Mouse (Mus musculus) kidney, postnatal 0 days (tissue): ENCODE data around the gene Rpl12. TPM values are rescaled to one million over a fixed set of nuclear protein-coding genes. Genes with fewer than 3 reads are reported as not detected.

Experiments used
- ATAC-seq: fragments of 200-750 bp; cut with Nextera tagmentation; replicated peaks from 2 replicates; pipeline ENCODE4 v1.8.0; 2017; ENCODE audit warnings: low read depth, moderate number of reproducible peaks, moderate TSS enrichment, moderate library complexity; ENCODE audit not compliant: low FRiP score
- DNase-seq: peaks from one replicate; pipeline ENCODE4 v3.0.0-alpha.2; 2016; ENCODE audit warnings: low spot score
- H3K27ac ChIP-seq: fragments of 300-500 bp; sonication (generic); 2 replicates; pipeline ENCODE4 v1.5.1; 2014; ENCODE audit warnings: mild to moderate bottlenecking
- H3K27me3 ChIP-seq: fragments of 300-500 bp; sonication (generic); 2 replicates; pipeline ENCODE4 v1.6.1; 2014; ENCODE audit warnings: low read length, mixed read lengths; ENCODE audit not compliant: insufficient read depth
- H3K36me3 ChIP-seq: fragments of 300-500 bp; sonication (generic); 2 replicates; pipeline ENCODE4 v1.6.1; 2014; ENCODE audit warnings: low read length, mixed read lengths; ENCODE audit not compliant: insufficient read depth
- H3K4me1 ChIP-seq: fragments of 300-500 bp; sonication (generic); replicated peaks from 2 replicates; pipeline ENCODE4 v1.6.1; 2014; ENCODE audit warnings: antibody characterized with exemption, low read length, mixed read lengths; ENCODE audit not compliant: insufficient read depth
- H3K4me2 ChIP-seq: fragments of 300-500 bp; sonication (generic); 2 replicates; pipeline ENCODE4 v1.6.1; 2014; ENCODE audit warnings: mild to moderate bottlenecking, low read length, moderate library complexity, mixed read lengths
- H3K4me3 ChIP-seq: fragments of 300-500 bp; sonication (generic); replicated peaks from 2 replicates; pipeline ENCODE4 v1.5.1; 2014; ENCODE audit warnings: low read depth, low read length
- H3K9ac ChIP-seq: fragments of 300-500 bp; sonication (generic); 2 replicates; pipeline ENCODE4 v1.6.1; 2014; ENCODE audit warnings: low read depth, low read length
- H3K9me3 ChIP-seq: fragments of 300-500 bp; sonication (generic); replicated peaks from 2 replicates; pipeline ENCODE4 v1.6.1; 2016; ENCODE audit warnings: low read length, inconsistent platforms, mixed read lengths
- CTCF ChIP-seq: IDR thresholded peaks from 2 replicates; pipeline ENCODE4 v1.5.1; 2016; ENCODE audit warnings: antibody characterized with exemption, low read depth, mild to moderate bottlenecking, moderate library complexity
- WGBS: fragments of 180-500 bp; shearing (Covaris S2); extraction: QIAGEN DNeasy Blood & Tissue Kit; methylation state at CpG from one replicate; pipeline ENCODE4 v1.1.7; 2014; 5-methylcytosine and 5-hydroxymethylcytosine counted together
- polyA plus RNA-seq: library from polyadenylated mRNA; unstranded; fragments of >200 nt; fragmentation: Nextera tagmentation; extraction: Ambion mirVana; gene quantifications from 2 replicates; pipeline ENCODE4 v1.2.1, GENCODE M21; 2015

Gene Rpl12
- polyA plus RNA-seq, 1 experiment from 2014 or later: 195 TPM

DNA sequence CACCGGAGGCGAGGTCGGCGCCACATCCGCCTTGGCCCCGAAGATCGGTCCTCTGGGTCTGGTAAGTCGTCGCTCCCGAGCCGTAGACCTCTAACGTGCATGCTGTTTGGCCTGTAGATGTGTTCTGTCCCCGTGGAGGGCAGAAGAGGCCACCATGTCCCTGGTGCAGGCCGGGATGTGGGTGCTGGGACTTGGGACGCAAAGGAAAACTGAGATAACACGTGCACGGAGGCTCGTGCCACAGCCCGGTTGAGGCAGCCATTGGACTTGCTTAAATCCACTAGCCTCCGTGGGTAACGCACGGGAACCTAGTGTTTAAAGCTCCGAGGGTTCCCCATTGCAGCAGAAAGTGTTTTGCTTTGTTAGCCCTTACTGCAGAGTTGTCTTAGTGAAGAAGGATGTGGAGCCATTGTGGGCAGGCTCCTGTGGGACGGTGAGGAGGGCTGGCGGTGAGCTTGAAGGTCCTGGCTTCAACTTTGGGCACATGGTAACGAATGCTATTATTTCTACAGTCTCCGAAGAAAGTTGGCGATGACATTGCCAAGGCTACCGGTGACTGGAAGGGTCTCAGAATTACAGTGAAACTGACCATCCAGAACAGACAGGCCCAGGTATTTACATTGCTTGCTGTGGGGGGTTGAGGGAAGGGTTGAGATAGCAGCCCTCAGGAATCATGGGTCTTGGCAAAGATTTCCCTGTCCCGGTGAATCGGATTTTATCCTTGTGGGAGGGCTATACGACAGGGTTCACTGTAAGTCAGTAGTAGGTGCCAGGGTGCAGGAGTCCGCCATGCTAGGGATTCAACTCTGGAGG, 909 bp downstream of the Rpl12 start:
- H3K4me1 ChIP-seq: peaks cover 8% of the 10 kb centered on the region
- peak overlapping the region; percentile 90 for H3K27ac ChIP-seq
- under 1% methylated on average over 33 of the region's 33 CpGs for WGBS
- peak overlapping the region; percentile 72 for H3K4me2 ChIP-seq
- H3K9ac ChIP-seq: peak overlapping the region; percentile 92
- ATAC-seq (no peak), DNase-seq (no peak)
- peaks cover 20% of the 10 kb centered on the region; the same call in 1 of the 2 replicates for H3K36me3 ChIP-seq
- no peak for TF ChIP-seq CTCF
- H3K9me3 ChIP-seq: no peaks in the 10 kb centered on the region
- peak overlapping the region; percentile 70 for H3K4me3 ChIP-seq
- H3K27me3 ChIP-seq: no peaks in the 10 kb centered on the region

DNA sequence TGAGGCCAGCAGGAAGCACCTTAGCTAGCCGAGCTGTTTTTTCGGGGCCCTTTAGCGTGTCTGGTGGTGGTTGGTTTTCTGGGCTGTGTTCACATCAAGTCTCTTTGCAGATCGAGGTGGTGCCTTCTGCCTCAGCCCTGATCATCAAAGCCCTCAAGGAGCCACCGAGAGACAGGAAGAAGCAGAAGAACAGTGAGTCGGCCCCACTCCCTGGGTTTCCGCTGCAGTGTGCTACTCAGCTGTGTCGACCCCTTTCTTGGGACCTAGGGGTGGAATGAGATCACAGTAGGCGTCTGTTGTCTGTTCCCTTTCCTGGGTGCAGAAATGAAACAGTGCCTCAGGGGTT, 1.5 kb downstream of the Rpl12 start:
- 3% methylated on average over 9 of the region's 9 CpGs for WGBS

GRCm38 (mm10) chr2:32963544-32963943, 2.2 kb downstream of the Rpl12 start:
- no peaks in the 10 kb centered on the region for H3K27me3 ChIP-seq
- no peak for TF ChIP-seq CTCF
- DNase-seq: no peak
- H3K4me1 ChIP-seq: peaks cover 12% of the 10 kb centered on the region
- no peak for ATAC-seq
- H3K9ac ChIP-seq: peak overlapping the region; percentile 92; the same call in 1 of the 2 replicates
- 57% methylated on average over 4 of the region's 4 CpGs for WGBS
- peaks cover 20% of the 10 kb centered on the region; the same call in 1 of the 2 replicates for H3K36me3 ChIP-seq
- no peaks in the 10 kb centered on the region for H3K9me3 ChIP-seq
- H3K4me3 ChIP-seq: peak overlapping the region; percentile 70
- H3K4me2 ChIP-seq: peak overlapping the region; percentile 72
- H3K27ac ChIP-seq: no peak overlapping the region

More for the DNA sequence above, 1.5 kb downstream of the Rpl12 start:
- Histone ChIP-seq H3K9me3 (no peaks in the 10 kb centered on the region), H3K4me3 (peak overlapping the region; percentile 70), H3K27ac (peak overlapping the region; percentile 90; the same call in 1 of the 2 replicates), H3K4me1 (peaks cover 12% of the 10 kb centered on the region), H3K9ac (peak overlapping the region; percentile 92), H3K36me3 (peaks cover 20% of the 10 kb centered on the region; the same call in 1 of the 2 replicates), H3K27me3 (no peaks in the 10 kb centered on the region), H3K4me2 (peak overlapping the region; percentile 72)
- no peak for DNase-seq
- no peak for ATAC-seq
- no peak for TF ChIP-seq CTCF

GRCm38 (mm10) chr2:32963981-32964380, 2.6 kb downstream of the Rpl12 start:
- Histone ChIP-seq H3K27ac (no peak overlapping the region), H3K4me2 (peak overlapping the region; percentile 72; the same call in 1 of the 2 replicates), H3K9me3 (no peaks in the 10 kb centered on the region), H3K4me3 (no peak overlapping the region), H3K9ac (no peak overlapping the region), H3K36me3 (peaks cover 20% of the 10 kb centered on the region; the same call in 1 of the 2 replicates), H3K27me3 (no peaks in the 10 kb centered on the region), H3K4me1 (peaks cover 12% of the 10 kb centered on the region)
- ATAC-seq (no peak), DNase-seq (no peak)
- WGBS: 64% methylated on average over 1 of the region's 1 CpGs
- TF ChIP-seq CTCF: no peak

GRCm38 (mm10) chr2:32964659-32965457, 3.5 kb downstream of the Rpl12 start:
- Histone ChIP-seq H3K4me3 (no peak overlapping the region), H3K4me1 (peaks cover 12% of the 10 kb centered on the region), H3K27ac (no peak overlapping the region)

GRCm38 (mm10) chr2:32965511-32966183, 4.3 kb downstream of the Rpl12 start:
- Histone ChIP-seq H3K9ac (no peak overlapping the region), H3K4me3 (no peak overlapping the region), H3K4me2 (no peak overlapping the region; the same call in 1 of the 2 replicates), H3K4me1 (peaks cover 8% of the 10 kb centered on the region), H3K36me3 (peaks cover 20% of the 10 kb centered on the region; the same call in 1 of the 2 replicates), H3K27me3 (no peaks in the 10 kb centered on the region), H3K9me3 (no peaks in the 10 kb centered on the region), H3K27ac (peak overlapping the region; percentile 96; the same call in 1 of the 2 replicates)
- 18% methylated on average over 7 of the region's 7 CpGs for WGBS
- TF ChIP-seq CTCF: no peak
- ATAC-seq: no peak
- DNase-seq: no peak

More at GRCm38 (mm10) chr2:32964659-32965457, 3.5 kb downstream of the Rpl12 start:
- Histone ChIP-seq H3K27me3 (no peaks in the 10 kb centered on the region), H3K36me3 (peaks cover 20% of the 10 kb centered on the region; the same call in 1 of the 2 replicates), H3K9me3 (no peaks in the 10 kb centered on the region), H3K4me2 (no peak overlapping the region), H3K9ac (no peak overlapping the region)
- TF ChIP-seq CTCF: no peak
- 37% methylated on average over 10 of the region's 10 CpGs for WGBS
- DNase-seq (no peak), ATAC-seq (no peak)
